Mouse (Mus musculus): Measurements from ENCODE around the gene Dcp1b.

DNA sequence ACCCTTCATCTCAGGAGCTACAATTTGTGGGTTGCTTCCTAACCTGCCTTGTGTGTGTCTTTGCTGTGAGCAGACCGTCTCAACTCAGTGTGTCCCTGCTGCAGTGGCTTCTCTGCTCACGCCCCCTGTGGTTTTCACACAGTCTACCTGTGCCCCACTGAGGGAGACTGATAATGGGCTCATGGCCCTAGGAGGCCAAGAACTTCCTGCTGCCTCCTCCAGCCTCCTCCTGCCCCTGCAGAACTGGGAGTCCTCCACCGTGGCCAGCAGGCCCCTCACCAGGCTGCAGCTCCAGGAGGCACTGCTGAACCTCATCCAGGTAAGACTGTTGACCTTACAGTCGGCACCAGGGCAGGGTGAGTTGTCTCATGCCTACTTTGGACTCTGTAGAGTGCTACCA lies 42.6 kb downstream of the Dcp1b start:
- TF ChIP-seq CTCF (IDR thresholded peaks at IDR 0.05; ENCODE audit: borderline replicate concordance, extremely low read depth, insufficient read depth, insufficient read length) (no peak), POLR2A (IDR thresholded peaks at IDR 0.05; ENCODE audit: borderline replicate concordance, extremely low read depth, insufficient read depth, insufficient read length, poor library complexity, severe bottlenecking) (no peak)

Measured in brain, embryonic 14.5 days (tissue).